ENCODE assay signal across 25 mouse cellular contexts in genomic region chr7:107216845-107217244, GRCm38 (mm10). TPM values are rescaled to one million over a fixed set of nuclear protein-coding genes. Genes with fewer than 3 reads are reported as not detected.
DNase-seq lines count a peak whose midpoint lies in the region; ATAC-seq and TF ChIP-seq lines count a peak whose summit lies in the region.
"Had no signal": no experiment of that assay in that cellular context is flagged by ENCODE, and none has a peak within 500 bp of the region (broad histone marks: within the 10 kb centered on the region; RNA-seq: fewer than 3 reads in every experiment).

No protein-coding gene starts in this region.

- TF ChIP-seq POLR2A in MEL (IDR thresholded peaks at IDR 0.05; ENCODE audit: control insufficient read depth in 1 of 2, insufficient read depth in 1 of 2, low read depth in 1 of 2, low read length in 2 of 2, poor library complexity in 1 of 2) = no peak

- H3K27ac ChIP-seq in intestine, postnatal 0 days (ENCODE audit: low read depth, low read length) = no peak overlapping the region
- H3K27ac ChIP-seq in intestine, embryonic 16.5 days (ENCODE audit: low read length) = no peak overlapping the region
- H3K27ac ChIP-seq in lung, embryonic 14.5 days (ENCODE audit: low read depth) = no peak overlapping the region
- H3K27ac ChIP-seq in MEL (ENCODE audit: control insufficient read depth, low read depth, low read length) = no peak overlapping the region
- H3K27ac ChIP-seq: forebrain, embryonic 10.5 days; heart, embryonic 15.5 days; neural tube, embryonic 12.5 days had no signal

- H3K4me3 ChIP-seq in intestine, postnatal 0 days (ENCODE audit: low read depth, low read length) = no peak overlapping the region
- H3K4me3 ChIP-seq in intestine, embryonic 16.5 days (ENCODE audit: low read length) = no peak overlapping the region
- H3K4me3 ChIP-seq in lung, embryonic 14.5 days (ENCODE audit: low read depth, low read length) = no peak overlapping the region
- no peak overlapping the region for H3K4me3 ChIP-seq in MEL (ENCODE audit: control insufficient read depth in 1 of 2, insufficient read depth in 1 of 2, low read depth in 2 of 2, low read length in 2 of 2)
- H3K4me3 ChIP-seq: forebrain, embryonic 10.5 days; heart, embryonic 15.5 days; neural tube, embryonic 12.5 days had no signal

- DNase-seq in lung, embryonic 14.5 days = no peak
- DNase-seq in lung, adult 18-20 months = no peak
- no peak for DNase-seq in MEL (ENCODE audit: low read depth, low spot score)
- no peak for DNase-seq in ovary, postnatal 36 days (ENCODE audit: low spot score)
- no peak for DNase-seq in embryo, embryonic 9.5 days (ENCODE audit: extremely low spot score)
- DNase-seq: adrenal gland, adult 8-10 months; cerebellum, postnatal 14 days; gastrocnemius, postnatal 10 days; heart, adult 11 months; heart, postnatal 4 days; kidney, postnatal 4 days; lung, adult 2 months; lung, postnatal 36 days; right cerebral cortex, adult 18-20 months had no signal

- no peaks in the 10 kb centered on the region for H3K27me3 ChIP-seq in intestine, postnatal 0 days (replicated peaks; ENCODE audit: control insufficient read depth, insufficient read depth, low read length)
- H3K27me3 ChIP-seq in intestine, embryonic 16.5 days (replicated peaks; ENCODE audit: control insufficient read depth, insufficient read depth, low read length) = no peaks in the 10 kb centered on the region
- H3K27me3 ChIP-seq in lung, embryonic 14.5 days (ENCODE audit: insufficient read depth, low read length) = no peaks in the 10 kb centered on the region
- no peaks in the 10 kb centered on the region for H3K27me3 ChIP-seq in MEL (ENCODE audit: control insufficient read depth in 1 of 2, insufficient read depth in 2 of 2, low read length in 2 of 2)
- H3K27me3 ChIP-seq: neural tube, embryonic 12.5 days had no signal

- peak; percentile 39 for TF ChIP-seq CTCF in intestine, postnatal 0 days (IDR thresholded peaks at IDR 0.05; ENCODE audit: low read depth)
- peak; percentile 26; the same call in 1 of the 2 replicates for TF ChIP-seq CTCF in lung, embryonic 14.5 days (IDR thresholded peaks at IDR 0.05; ENCODE audit: low read depth)
- peak in 1 of 3 experiments; percentile 13; a peak in 1 of 6 replicates for TF ChIP-seq CTCF in MEL (IDR thresholded peaks at IDR 0.05 in 2 of 3, conservative IDR thresholded peaks at IDR 0.05 in 1 of 3; ENCODE audit: control insufficient read depth in 1 of 3, insufficient read depth in 1 of 3, low read depth in 2 of 3, low read length in 3 of 3, poor library complexity in 1 of 3, severe bottlenecking in 1 of 3)

- no peak for TF ChIP-seq RAD21 in MEL (IDR thresholded peaks at IDR 0.05; ENCODE audit: low read depth, low read length)

- H3K36me3 ChIP-seq in intestine, postnatal 0 days (ENCODE audit: control insufficient read depth, insufficient read depth) = no peaks in the 10 kb centered on the region
- no peaks in the 10 kb centered on the region for H3K36me3 ChIP-seq in intestine, embryonic 16.5 days (ENCODE audit: control insufficient read depth, insufficient read depth, low read length)
- no peaks in the 10 kb centered on the region for H3K36me3 ChIP-seq in lung, embryonic 14.5 days (ENCODE audit: insufficient read depth)
- no peaks in the 10 kb centered on the region for H3K36me3 ChIP-seq in MEL (ENCODE audit: control insufficient read depth in 1 of 2, insufficient read depth in 2 of 2, low read length in 2 of 2)
- H3K36me3 ChIP-seq: forebrain, embryonic 10.5 days; heart, embryonic 15.5 days; neural tube, embryonic 12.5 days had no signal

- H3K4me1 ChIP-seq in intestine, postnatal 0 days (replicated peaks; ENCODE audit: control insufficient read depth, insufficient read depth, low read length) = no peaks in the 10 kb centered on the region
- no peaks in the 10 kb centered on the region for H3K4me1 ChIP-seq in intestine, embryonic 16.5 days (ENCODE audit: control insufficient read depth, insufficient read depth, low read length)
- no peaks in the 10 kb centered on the region for H3K4me1 ChIP-seq in lung, embryonic 14.5 days (ENCODE audit: insufficient read depth)
- no peaks in the 10 kb centered on the region for H3K4me1 ChIP-seq in MEL (ENCODE audit: control insufficient read depth in 1 of 2, insufficient read depth in 2 of 2, low read length in 2 of 2)
- H3K4me1 ChIP-seq: forebrain, embryonic 10.5 days; heart, embryonic 15.5 days; neural tube, embryonic 12.5 days had no signal

- H3K79me2 ChIP-seq in MEL (ENCODE audit: control insufficient read depth, insufficient read depth, low read length, poor library complexity) = no peaks in the 10 kb centered on the region

- no peak for ATAC-seq in intestine, postnatal 0 days
- ATAC-seq in intestine, embryonic 16.5 days = no peak
- ATAC-seq in lung, embryonic 14.5 days (ENCODE audit: insufficient read depth) = no peak
- ATAC-seq: midbrain, embryonic 16.5 days had no signal

- no peak overlapping the region for H3K4me2 ChIP-seq in intestine, postnatal 0 days (replicated peaks; ENCODE audit: low read depth)
- no peak overlapping the region for H3K4me2 ChIP-seq in intestine, embryonic 16.5 days (ENCODE audit: low read depth, low read length)
- H3K4me2 ChIP-seq in lung, embryonic 14.5 days = no peak overlapping the region
- H3K4me2 ChIP-seq: heart, embryonic 15.5 days; neural tube, embryonic 12.5 days had no signal

- H3K9ac ChIP-seq in intestine, postnatal 0 days (ENCODE audit: low read depth, low read length) = no peak overlapping the region
- no peak overlapping the region for H3K9ac ChIP-seq in intestine, embryonic 16.5 days (ENCODE audit: low read depth, low read length)
- no peak overlapping the region for H3K9ac ChIP-seq in lung, embryonic 14.5 days
- no peak overlapping the region for H3K9ac ChIP-seq in MEL (ENCODE audit: control insufficient read depth, low read depth, low read length, poor library complexity, severe bottlenecking)
- H3K9ac ChIP-seq: heart, embryonic 15.5 days; neural tube, embryonic 12.5 days had no signal

- WGBS in intestine, postnatal 0 days = 78% methylated on average over 2 of the region's 2 CpGs
- WGBS in intestine, embryonic 16.5 days = 69% methylated on average over 2 of the region's 2 CpGs
- 66% methylated on average over 2 of the region's 2 CpGs for WGBS in lung, embryonic 14.5 days

- TF ChIP-seq EP300 in MEL (IDR thresholded peaks at IDR 0.05; ENCODE audit: low read depth in 1 of 2, low read length in 2 of 2) = no peak

- H3K9me3 ChIP-seq in intestine, postnatal 0 days (ENCODE audit: control insufficient read depth) = no peaks in the 10 kb centered on the region
- no peaks in the 10 kb centered on the region for H3K9me3 ChIP-seq in intestine, embryonic 16.5 days (ENCODE audit: control insufficient read depth, low read length)
- no peaks in the 10 kb centered on the region for H3K9me3 ChIP-seq in lung, embryonic 14.5 days (ENCODE audit: low read depth, low read length)
- H3K9me3 ChIP-seq in MEL (replicated peaks; ENCODE audit: insufficient read depth, low read length) = no peaks in the 10 kb centered on the region
- H3K9me3 ChIP-seq: forebrain, embryonic 10.5 days; heart, embryonic 15.5 days; neural tube, embryonic 12.5 days had no signal

TF ChIP-seq in MEL, 35 proteins besides CTCF, POLR2A, EP300 and RAD21:
- TF ChIP-seq SMC3 (IDR thresholded peaks at IDR 0.05; ENCODE audit: low read depth, low read length) (0 out of 2 replicates have a peak, but pooled peaks have one; percentile 13), POLR2AphosphoS2 (IDR thresholded peaks at IDR 0.05; ENCODE audit: low read length) (no peak)

RNA-seq across cellular contexts. Expression of gene Rbmxl2, which starts 7.6 kb away (rescaled TPM):
- polyA plus RNA-seq in intestine, postnatal 0 days (2015; fragmentation: Nextera tagmentation; extraction: Ambion mirVana) = not detected in 2 replicates
- not detected in 2 replicates for polyA plus RNA-seq in intestine, embryonic 16.5 days (2015; fragmentation: Nextera tagmentation; extraction: Ambion mirVana)
- polyA plus RNA-seq in lung, embryonic 14.5 days (2014; fragmentation: Nextera tagmentation; extraction: Ambion mirVana) = not detected in 2 replicates
- not detected in 2 replicates for total RNA-seq in MEL (2012; rRNA removed)
- polyA plus RNA-seq in MEL (2012; ENCODE audit: insufficient read depth in 1 of 2, insufficient read length in 2 of 2, low read depth in 1 of 2, low replicate concordance in 2 of 2, missing spikeins in 1 of 2) = not detected
- total RNA-seq: adrenal gland, adult 8-10 months; gastrocnemius, postnatal 10 days; heart, postnatal 4 days; layer of hippocampus, postnatal 10 days; left cerebral cortex, postnatal 10 days; megakaryocyte-erythroid progenitor cell, adult 5-6 weeks had no signal
- polyA plus RNA-seq: forebrain, embryonic 10.5 days; heart, embryonic 15.5 days; kidney, embryonic 14.5 days; limb, embryonic 14.5 days; lung, adult 2 months; midbrain, embryonic 16.5 days; neural tube, embryonic 12.5 days had no signal

RNA-seq across cellular contexts. Expression of gene Nlrp14, which starts 50.1 kb away (rescaled TPM):
- not detected in 2 replicates for polyA plus RNA-seq in intestine, postnatal 0 days (2015; fragmentation: Nextera tagmentation; extraction: Ambion mirVana)
- polyA plus RNA-seq in intestine, embryonic 16.5 days (2015; fragmentation: Nextera tagmentation; extraction: Ambion mirVana) = not detected in 2 replicates
- polyA plus RNA-seq in lung, embryonic 14.5 days (2014; fragmentation: Nextera tagmentation; extraction: Ambion mirVana) = not detected in 2 replicates
- not detected in 2 replicates for total RNA-seq in MEL (2012; rRNA removed)
- polyA plus RNA-seq in MEL (2012; ENCODE audit: insufficient read depth in 1 of 2, insufficient read length in 2 of 2, low read depth in 1 of 2, low replicate concordance in 2 of 2, missing spikeins in 1 of 2) = not detected
- total RNA-seq: adrenal gland, adult 8-10 months; gastrocnemius, postnatal 10 days; heart, postnatal 4 days; layer of hippocampus, postnatal 10 days; left cerebral cortex, postnatal 10 days; megakaryocyte-erythroid progenitor cell, adult 5-6 weeks had no signal
- polyA plus RNA-seq: forebrain, embryonic 10.5 days; heart, embryonic 15.5 days; kidney, embryonic 14.5 days; limb, embryonic 14.5 days; lung, adult 2 months; midbrain, embryonic 16.5 days; neural tube, embryonic 12.5 days had no signal
